Mouse (Mus musculus): Measurements from ENCODE around the gene Kcnk2. TPM values are rescaled to one million over a fixed set of nuclear protein-coding genes. Genes with fewer than 3 reads are reported as not detected.

Gene Kcnk2
- polyA plus RNA-seq, 1 experiment from 2014 or later, result 1.2 TPM

DNA sequence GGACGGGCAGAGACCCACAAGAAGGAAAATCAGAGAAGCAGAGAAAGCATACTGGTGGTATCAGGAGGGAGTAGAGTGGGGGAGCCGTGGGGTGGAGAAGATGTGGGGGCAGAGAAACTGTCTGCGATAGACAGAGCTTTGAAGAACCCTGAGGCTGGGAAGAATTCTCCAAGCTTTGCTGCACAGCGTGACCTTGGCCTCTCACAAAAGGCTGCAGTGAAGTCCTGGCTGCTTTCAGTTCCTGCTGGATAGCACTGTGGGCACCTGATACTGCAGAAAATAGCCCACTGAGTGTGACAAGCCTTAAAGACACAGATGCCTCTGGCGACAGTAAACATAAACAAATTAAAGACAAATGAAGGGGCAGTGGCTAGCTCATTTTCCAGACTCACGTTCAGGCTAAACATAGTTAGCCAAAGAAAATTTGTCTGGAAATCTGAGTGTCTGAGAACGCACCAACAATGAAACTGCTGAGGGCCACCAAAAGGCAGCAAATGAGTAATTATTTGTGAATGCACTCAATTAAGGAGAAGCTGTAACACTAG is 216.8 kb downstream of the Kcnk2 start:
- Histone ChIP-seq H3K36me3 (no peaks in the 10 kb centered on the region), H3K4me1 (peaks cover 12% of the 10 kb centered on the region), H3K9me3 (no peaks in the 10 kb centered on the region), H3K27ac (peak overlapping the region; percentile 85), H3K27me3 (ENCODE audit: insufficient read depth, poor library complexity, severe bottlenecking) (no peaks in the 10 kb centered on the region), H3K4me3 (no peak overlapping the region)
- DNase-seq (ENCODE audit: low spot score), result no peak
- 50% methylated on average over 7 of the region's 7 CpGs for WGBS

DNA sequence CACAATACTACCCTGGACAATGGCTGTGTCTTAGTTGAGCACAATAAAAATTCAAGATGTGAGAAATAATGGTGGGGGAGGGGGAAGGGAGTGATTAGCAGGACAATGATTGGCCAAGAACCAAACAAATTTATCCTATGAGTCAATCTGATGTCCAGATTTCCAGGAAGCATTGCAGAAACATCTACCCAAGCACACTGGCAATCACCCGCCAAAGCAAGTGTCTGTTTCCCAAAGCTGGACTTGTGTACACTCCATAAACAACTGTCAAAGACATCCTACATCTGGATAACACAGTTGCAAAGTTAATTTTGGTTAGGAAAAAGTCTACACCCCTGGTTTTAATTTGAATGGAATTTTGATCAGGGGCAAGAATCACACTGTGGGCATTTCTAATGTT is 224.3 kb downstream of the Kcnk2 start:
- no peak for DNase-seq (ENCODE audit: low spot score)
- Histone ChIP-seq H3K36me3 (no peaks in the 10 kb centered on the region), H3K4me3 (no peak overlapping the region), H3K27ac (no peak overlapping the region), H3K9me3 (no peaks in the 10 kb centered on the region), H3K4me1 (no peaks in the 10 kb centered on the region), H3K27me3 (ENCODE audit: insufficient read depth, poor library complexity, severe bottlenecking) (no peaks in the 10 kb centered on the region)
- 84% methylated on average over 1 of the region's 1 CpGs for WGBS

DNA sequence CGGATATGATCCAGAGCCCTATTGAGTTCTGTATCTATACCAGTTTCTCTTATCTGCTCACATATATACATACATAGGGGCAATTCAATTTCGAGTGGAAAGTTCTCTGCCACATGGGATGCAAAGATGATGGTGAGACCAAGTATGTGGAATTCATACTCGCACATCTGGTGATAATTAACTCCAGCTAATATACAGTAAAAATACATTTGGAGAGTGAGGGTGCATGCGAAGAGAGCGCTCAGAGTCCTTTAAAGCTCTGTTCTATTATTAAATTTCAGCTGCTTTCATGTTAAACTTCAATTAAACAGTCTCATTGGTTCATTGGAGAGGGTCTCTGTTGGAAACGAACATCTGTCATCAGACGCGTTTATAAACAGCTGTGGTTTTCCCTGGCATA is 228.6 kb downstream of the Kcnk2 start:
- 86% methylated on average over 8 of the region's 8 CpGs for WGBS
- Histone ChIP-seq H3K27ac (no peak overlapping the region), H3K4me1 (no peaks in the 10 kb centered on the region), H3K36me3 (no peaks in the 10 kb centered on the region), H3K4me3 (no peak overlapping the region), H3K9me3 (no peaks in the 10 kb centered on the region), H3K27me3 (ENCODE audit: insufficient read depth, poor library complexity, severe bottlenecking) (no peaks in the 10 kb centered on the region)
- no peak for DNase-seq (ENCODE audit: low spot score)

DNA sequence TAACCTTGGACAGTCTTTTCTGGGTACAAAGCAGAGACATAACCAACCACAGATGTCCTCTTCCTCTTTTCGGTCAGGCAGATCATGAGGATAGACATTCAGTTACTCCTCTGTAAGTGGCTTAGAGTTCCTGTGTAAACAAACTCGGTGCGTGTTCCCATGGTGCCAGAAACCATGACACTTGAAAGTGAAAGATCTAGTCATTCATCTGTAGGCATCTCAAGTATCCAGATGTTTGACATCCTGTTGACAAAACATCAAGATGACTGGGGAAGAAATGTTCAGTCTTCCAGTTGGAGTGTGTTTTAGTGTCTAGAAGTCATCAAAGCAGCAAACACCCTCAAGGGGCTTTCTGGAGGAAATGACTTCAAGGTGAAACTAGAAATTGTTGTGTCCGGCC is 230.9 kb downstream of the Kcnk2 start:
- Histone ChIP-seq H3K9me3 (no peaks in the 10 kb centered on the region), H3K4me3 (no peak overlapping the region), H3K27me3 (ENCODE audit: insufficient read depth, poor library complexity, severe bottlenecking) (no peaks in the 10 kb centered on the region), H3K4me1 (no peaks in the 10 kb centered on the region), H3K36me3 (no peaks in the 10 kb centered on the region), H3K27ac (no peak overlapping the region)
- WGBS, result 78% methylated on average over 4 of the region's 4 CpGs
- DNase-seq (ENCODE audit: low spot score), result no peak

DNA sequence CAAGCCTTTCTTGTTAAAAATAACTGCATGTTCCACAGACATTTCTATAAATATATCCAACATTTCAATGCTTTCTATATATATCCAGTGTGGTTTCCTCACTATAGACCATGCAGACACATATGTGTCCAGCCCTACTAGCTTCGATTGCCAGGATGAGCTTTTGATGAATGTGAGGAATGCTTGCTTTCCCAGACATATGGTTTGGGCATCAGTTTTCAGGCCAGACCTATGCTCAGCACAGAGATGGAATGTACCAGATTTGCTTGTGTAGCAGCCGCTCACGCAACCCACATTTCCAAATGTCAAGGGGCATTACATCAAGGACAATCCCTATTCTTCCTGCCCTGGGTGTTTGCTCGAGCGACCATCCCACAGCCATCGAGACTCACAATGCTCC is 236.3 kb downstream of the Kcnk2 start:
- Histone ChIP-seq H3K36me3 (no peaks in the 10 kb centered on the region), H3K27ac (no peak overlapping the region), H3K9me3 (no peaks in the 10 kb centered on the region), H3K27me3 (ENCODE audit: insufficient read depth, poor library complexity, severe bottlenecking) (no peaks in the 10 kb centered on the region), H3K4me1 (peaks cover 10% of the 10 kb centered on the region), H3K4me3 (no peak overlapping the region)
- DNase-seq (ENCODE audit: low spot score), result peak; percentile 55
- WGBS, result 83% methylated on average over 6 of the region's 6 CpGs

DNA sequence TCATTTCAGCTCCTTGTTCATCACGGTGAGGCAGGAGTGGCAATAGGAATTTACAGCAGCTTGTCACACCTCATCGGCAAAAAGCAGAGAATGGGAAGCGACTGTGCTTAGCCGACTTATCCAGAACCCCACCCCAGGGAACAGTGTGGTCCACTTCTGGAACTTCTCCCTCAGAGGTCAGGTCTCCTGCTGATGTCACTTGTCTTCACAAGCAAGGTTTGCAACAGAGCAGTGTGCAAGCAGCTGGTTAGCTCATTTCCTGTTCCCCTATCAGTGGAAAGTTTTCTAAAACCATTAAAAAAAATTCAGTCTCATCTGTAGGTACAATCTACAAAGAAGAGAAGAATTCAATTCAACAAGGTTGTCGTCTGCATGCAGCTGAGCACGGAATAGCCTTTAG is 236.9 kb downstream of the Kcnk2 start:
- Histone ChIP-seq H3K4me1 (peaks cover 10% of the 10 kb centered on the region), H3K27me3 (ENCODE audit: insufficient read depth, poor library complexity, severe bottlenecking) (no peaks in the 10 kb centered on the region), H3K9me3 (no peaks in the 10 kb centered on the region), H3K27ac (no peak overlapping the region), H3K36me3 (no peaks in the 10 kb centered on the region), H3K4me3 (no peak overlapping the region)
- WGBS, result 57% methylated on average over 6 of the region's 6 CpGs
- DNase-seq (ENCODE audit: low spot score), result peak; percentile 67

DNA sequence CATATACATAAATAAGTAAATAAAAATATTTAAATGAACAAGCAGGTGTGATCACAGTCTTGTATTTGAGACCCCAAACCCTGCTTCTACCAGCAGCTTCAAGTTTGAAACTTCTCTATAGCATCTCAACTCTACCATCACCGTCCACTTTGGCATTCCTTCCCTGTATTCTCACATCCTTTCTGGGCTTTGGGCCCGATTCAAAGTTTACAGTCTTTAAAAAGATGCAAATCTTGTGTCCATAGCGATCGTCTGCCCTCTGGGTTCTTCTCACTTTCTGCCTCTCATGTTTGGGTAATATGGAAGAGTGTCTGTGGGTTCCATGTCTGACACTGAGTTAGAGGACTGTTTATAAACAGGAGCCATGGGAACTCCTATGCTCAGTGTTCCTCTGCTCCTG is 237.4 kb downstream of the Kcnk2 start:
- peak; percentile 55 for DNase-seq (ENCODE audit: low spot score)
- Histone ChIP-seq H3K27ac (no peak overlapping the region), H3K4me1 (peaks cover 10% of the 10 kb centered on the region), H3K4me3 (no peak overlapping the region), H3K27me3 (ENCODE audit: insufficient read depth, poor library complexity, severe bottlenecking) (no peaks in the 10 kb centered on the region), H3K9me3 (no peaks in the 10 kb centered on the region), H3K36me3 (no peaks in the 10 kb centered on the region)
- WGBS, result 88% methylated on average over 4 of the region's 4 CpGs

DNA sequence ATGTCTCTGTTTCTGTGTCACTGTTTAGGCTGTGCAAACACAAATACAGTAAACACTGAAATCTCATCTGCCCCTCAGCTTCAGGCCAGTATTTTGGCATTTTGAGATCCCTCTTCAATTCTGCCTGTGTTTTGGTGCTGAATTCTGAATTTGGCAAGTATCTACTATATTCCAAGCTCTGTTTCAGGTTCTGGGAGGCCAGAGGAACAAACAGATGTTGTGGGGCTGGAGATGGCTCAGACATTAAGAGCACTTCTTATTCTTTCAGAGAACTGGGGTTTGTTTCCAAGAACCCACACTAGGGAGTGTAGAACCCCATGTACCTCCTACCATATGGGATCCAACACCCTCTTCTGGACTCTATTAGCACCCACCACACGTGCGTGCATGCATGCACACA is 237.8 kb downstream of the Kcnk2 start:
- WGBS, result 92% methylated on average over 2 of the region's 2 CpGs
- no peaks in the 10 kb centered on the region for H3K36me3 ChIP-seq
- H3K4me1 ChIP-seq, result peaks cover 10% of the 10 kb centered on the region
- H3K4me3 ChIP-seq, result no peak overlapping the region
- no peak overlapping the region for H3K27ac ChIP-seq
- H3K9me3 ChIP-seq, result no peaks in the 10 kb centered on the region
- no peaks in the 10 kb centered on the region for H3K27me3 ChIP-seq (ENCODE audit: insufficient read depth, poor library complexity, severe bottlenecking)
- no peak for DNase-seq (ENCODE audit: low spot score)

Small RNA genes lying within 50 kb of the gene (microRNA-seq; reads per million reads assigned to microRNA genes)
- gene Gm24092, result not detected

All from heart, embryonic 10.5 days (tissue).